Mouse (Mus musculus) liver, embryonic 14.5 days (tissue): ENCODE measurements at regions not wholly inside any gene's neighbourhood (a gene's known extent, or its start where the extent isn't known, plus 50 kb on each side); places are given as distances from the start of the nearest gene placed in this dataset.

ENCODE experiments used
- ATAC-seq: fragments of 200-750 bp; cut with Nextera tagmentation; 2 replicates; pipeline ENCODE4 v1.8.0; 2017; ENCODE audit warnings: moderate number of reproducible peaks, mild to moderate bottlenecking, moderate library complexity; ENCODE audit not compliant: insufficient read depth
- DNase-seq, 3 experiments: peaks; one replicate each; pipeline ENCODE4 v3.0.0-alpha.2; 2012 to 2013; ENCODE audit warnings: low read depth in 3 of 3, low spot score in 3 of 3
- H3K27ac ChIP-seq: fragments of 300-500 bp; sonication (generic); 2 replicates; pipeline ENCODE4 v1.5.1; 2014; ENCODE audit warnings: moderate library complexity, mild to moderate bottlenecking, control low read depth, inconsistent platforms
- H3K27me3 ChIP-seq: fragments of 300-500 bp; sonication (generic); 2 replicates; pipeline ENCODE4 v1.6.1; 2014; ENCODE audit warnings: mild to moderate bottlenecking, low read length, moderate library complexity; ENCODE audit not compliant: control insufficient read depth, insufficient read depth
- H3K36me3 ChIP-seq: fragments of 300-500 bp; sonication (generic); replicated peaks from 2 replicates; pipeline ENCODE4 v1.6.1; 2014; ENCODE audit warnings: low read depth; ENCODE audit not compliant: control insufficient read depth, insufficient read depth
- H3K4me1 ChIP-seq, 2 experiments: fragments of 200-500 bp in 1 of 2; fragments of 300-500 bp in 1 of 2; sonication (generic) in 1 of 2; replicated peaks; 2 replicates each; pipeline ENCODE4 v1.6.1; 2012 to 2014; ENCODE audit warnings: antibody characterized with exemption in 1 of 2, inconsistent platforms in 1 of 2, low read length in 1 of 2; ENCODE audit not compliant: control insufficient read depth in 2 of 2, insufficient read depth in 2 of 2
- H3K4me2 ChIP-seq: fragments of 300-500 bp; sonication (generic); 2 replicates; pipeline ENCODE4 v1.6.1; 2014; ENCODE audit warnings: low read depth, mild to moderate bottlenecking, control low read depth, moderate library complexity
- H3K4me3 ChIP-seq, 2 experiments: fragments of 200-500 bp in 1 of 2; fragments of 300-500 bp in 1 of 2; sonication (generic) in 1 of 2; 2 replicates each; pipeline ENCODE4 v1.5.1; 2012 to 2014; ENCODE audit warnings: low read depth in 2 of 2, low read length in 2 of 2, mild to moderate bottlenecking in 2 of 2, control low read depth in 1 of 2, inconsistent platforms in 1 of 2, moderate library complexity in 1 of 2; ENCODE audit not compliant: insufficient read depth in 1 of 2
- H3K9ac ChIP-seq: fragments of 300-500 bp; sonication (generic); replicated peaks from 2 replicates; pipeline ENCODE4 v1.6.1; 2014; ENCODE audit warnings: mild to moderate bottlenecking, control low read depth, moderate library complexity
- H3K9me3 ChIP-seq: fragments of 300-500 bp; sonication (generic); 2 replicates; pipeline ENCODE4 v1.6.1; 2016; ENCODE audit warnings: low read length, mixed read lengths; ENCODE audit not compliant: control insufficient read depth
- CTCF ChIP-seq: IDR thresholded peaks from 2 replicates; pipeline ENCODE4 v1.5.1; 2016; ENCODE audit warnings: antibody characterized with exemption, low read depth, control low read depth
- EP300 ChIP-seq: IDR thresholded peaks from 2 replicates; pipeline ENCODE4 v1.6.1; 2016; ENCODE audit warnings: antibody characterized with exemption, low read depth
- WGBS: fragments of 180-500 bp; shearing (Covaris S2); extraction: QIAGEN DNeasy Blood & Tissue Kit; methylation state at CpG from one replicate; pipeline ENCODE4 v1.1.7; 2014; ENCODE audit not compliant: insufficient replicate concordance; 5-methylcytosine and 5-hydroxymethylcytosine counted together

GRCm38 (mm10) chr12:29128844-29129243 lies 377.2 kb downstream of the Eipr1 start:
- Histone ChIP-seq H3K9me3 (no peaks in the 10 kb centered on the region), H3K9ac (no peak overlapping the region), H3K4me1 (no peaks in the 10 kb centered on the region), H3K36me3 (no peaks in the 10 kb centered on the region), H3K27me3 (no peaks in the 10 kb centered on the region), H3K4me3 (no peak overlapping the region), H3K27ac (no peak overlapping the region), H3K4me2 (no peak overlapping the region)
- TF ChIP-seq EP300 (no peak), CTCF (peak; percentile 41)
- no peak for ATAC-seq
- DNase-seq: no peak
- WGBS: 40% methylated on average over 10 of the region's 10 CpGs

GRCm38 (mm10) chr12:29129331-29129730 lies 377.7 kb downstream of the Eipr1 start:
- H3K4me1 ChIP-seq: no peaks in the 10 kb centered on the region
- no peaks in the 10 kb centered on the region for H3K9me3 ChIP-seq
- DNase-seq (no peak), ATAC-seq (no peak)
- H3K9ac ChIP-seq: no peak overlapping the region
- no peak overlapping the region for H3K4me3 ChIP-seq
- TF ChIP-seq CTCF (no peak), EP300 (no peak)
- H3K36me3 ChIP-seq: no peaks in the 10 kb centered on the region
- WGBS: 41% methylated on average over 4 of the region's 4 CpGs
- no peak overlapping the region for H3K4me2 ChIP-seq
- H3K27ac ChIP-seq: no peak overlapping the region
- H3K27me3 ChIP-seq: no peaks in the 10 kb centered on the region

GRCm38 (mm10) chr12:29134326-29134725 lies 382.7 kb downstream of the Eipr1 start:
- ATAC-seq (no peak), DNase-seq (no peak)
- no peaks in the 10 kb centered on the region for H3K4me1 ChIP-seq
- no peaks in the 10 kb centered on the region for H3K36me3 ChIP-seq
- H3K4me3 ChIP-seq: no peak overlapping the region
- H3K4me2 ChIP-seq: no peak overlapping the region
- TF ChIP-seq CTCF: no peak
- TF ChIP-seq EP300: no peak
- no peak overlapping the region for H3K27ac ChIP-seq
- H3K27me3 ChIP-seq: no peaks in the 10 kb centered on the region
- WGBS: 54% methylated on average over 2 of the region's 2 CpGs
- no peak overlapping the region for H3K9ac ChIP-seq
- H3K9me3 ChIP-seq: no peaks in the 10 kb centered on the region

- DNase-seq (no peak), ATAC-seq (no peak)
- Histone ChIP-seq H3K9me3 (no peaks in the 10 kb centered on the region), H3K9ac (no peak overlapping the region), H3K4me3 (no peak overlapping the region), H3K27ac (no peak overlapping the region), H3K4me1 (no peaks in the 10 kb centered on the region), H3K36me3 (no peaks in the 10 kb centered on the region), H3K4me2 (no peak overlapping the region), H3K27me3 (no peaks in the 10 kb centered on the region)
- 54% methylated on average over 5 of the region's 5 CpGs for WGBS
- TF ChIP-seq EP300 (no peak), CTCF (no peak)
Observed at GRCm38 (mm10) chr12:29136850-29137268, 385.3 kb downstream of the Eipr1 start.

GRCm38 (mm10) chr12:29137455-29137854 lies 385.9 kb downstream of the Eipr1 start:
- Histone ChIP-seq H3K9me3 (no peaks in the 10 kb centered on the region), H3K27me3 (no peaks in the 10 kb centered on the region), H3K27ac (no peak overlapping the region), H3K9ac (no peak overlapping the region), H3K4me2 (no peak overlapping the region), H3K4me3 (no peak overlapping the region), H3K4me1 (no peaks in the 10 kb centered on the region), H3K36me3 (no peaks in the 10 kb centered on the region)
- ATAC-seq: no peak
- TF ChIP-seq CTCF (no peak), EP300 (no peak)
- DNase-seq: no peak
- WGBS: 64% methylated on average over 8 of the region's 8 CpGs
